Mouse (Mus musculus) mouse trophoblast stem cell (cell line): ENCODE results near the gene Gm42715.
"Not testable (repeated sequence)": the region's sequence is repeated elsewhere in the genome, so short reads cannot be mapped to it uniquely, and the experiment has no call there.

Source experiments
- in situ Hi-C, 2 experiments: fragments of 300-500 bp; cut with MseI, MboI; formaldehyde crosslinking; loops; 2 replicates in 1 of 2; 3 replicates in 1 of 2; pipeline ENCODE4 v1.15.1; 2025

Gm42715 gene

DNA sequence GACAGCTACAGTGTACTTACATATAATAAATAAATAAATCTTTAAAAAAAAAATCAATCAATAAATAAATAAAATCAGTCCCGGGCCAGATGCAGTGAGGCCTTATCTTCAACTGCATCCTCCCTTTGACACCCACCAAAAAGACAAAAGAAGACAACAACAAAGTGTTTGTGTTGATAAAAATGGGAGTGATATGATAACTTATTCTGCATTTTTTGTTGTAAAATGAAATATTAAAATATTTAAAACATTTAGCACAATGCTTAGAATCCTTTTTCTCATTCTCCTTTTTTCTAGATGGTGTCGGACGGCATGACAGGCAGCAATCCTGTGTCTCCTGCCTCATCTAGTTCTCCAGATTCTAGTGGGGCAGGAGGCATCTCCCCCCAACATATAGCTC is at the start of gene Gm42715:
Gene Gm42715 (plus strand): TSS at position 301 of the 400 bp plus-strand sequence.
- in situ Hi-C loops, result no loop called here

- in situ Hi-C loops, result no loop called here
Observed at GRCm38 (mm10) chr7:127470011-127470715, 49.2 kb upstream of the Gm42715 start.

DNA sequence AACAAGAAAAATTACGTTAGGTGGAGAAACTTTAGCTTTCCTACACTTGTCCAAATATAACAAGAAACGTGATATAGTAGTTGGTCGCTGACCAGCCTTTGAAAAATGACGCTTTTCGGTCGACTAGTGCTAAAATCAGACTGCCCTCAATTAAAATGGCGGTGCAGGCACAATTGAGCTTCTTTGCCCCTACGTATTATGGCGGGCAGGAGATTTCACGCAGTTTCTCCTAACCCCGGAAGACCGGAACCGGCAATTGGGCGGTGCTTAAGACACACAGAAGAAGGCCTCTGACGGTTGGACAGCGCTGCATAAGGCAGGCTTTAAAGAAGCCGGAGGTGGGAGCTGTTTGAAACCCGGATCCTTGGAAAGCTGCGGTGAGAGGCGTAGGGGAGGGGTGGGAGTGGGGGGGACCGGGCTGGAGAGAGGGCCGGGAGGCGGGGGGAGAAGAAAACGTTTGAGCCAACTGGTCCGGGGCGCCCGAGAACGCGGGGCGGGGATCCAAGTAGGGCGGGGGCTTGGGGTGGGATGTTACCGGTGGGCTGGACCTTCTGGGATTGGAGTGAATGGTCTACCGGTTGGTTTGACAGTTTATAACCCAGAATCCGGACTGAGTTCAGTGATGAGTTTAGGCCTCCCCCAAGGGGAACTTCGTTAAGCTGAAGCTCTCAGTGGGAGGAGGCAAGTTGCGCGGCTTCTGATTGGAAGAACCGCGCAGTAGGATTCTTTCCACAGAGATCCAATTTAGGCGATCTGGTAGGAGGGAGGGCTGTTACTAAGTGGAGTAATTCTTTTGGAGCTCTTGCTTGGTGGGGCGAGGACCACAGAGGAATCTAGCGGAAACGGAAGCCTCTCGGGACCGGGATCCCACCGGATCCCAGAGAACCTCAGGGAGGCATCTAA is 48.4 kb upstream of the Gm42715 start:
- in situ Hi-C loops, result no loop called here

DNA sequence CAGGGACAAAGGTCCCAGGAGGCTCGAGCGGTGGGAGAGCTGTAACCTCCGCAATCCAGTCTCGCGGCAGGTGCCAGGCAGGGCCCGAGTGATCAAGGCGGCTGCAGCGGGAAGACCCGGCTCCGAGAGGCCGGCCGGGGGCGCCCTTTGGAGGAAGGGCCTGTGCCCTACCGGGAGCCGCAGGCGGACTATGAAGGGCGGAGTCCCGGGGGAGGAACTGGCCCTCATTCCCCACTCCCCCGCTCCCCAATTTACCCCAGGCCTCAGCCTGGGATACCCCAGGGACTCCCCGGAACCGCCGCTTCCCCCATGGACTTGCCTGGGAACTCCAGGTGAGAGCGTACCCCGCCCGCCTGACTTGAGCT is 47.8 kb upstream of the Gm42715 start:
- in situ Hi-C loops, result no loop called here

- in situ Hi-C loops, result no loop called here
Observed at GRCm38 (mm10) chr7:127472060-127472459, 47.3 kb upstream of the Gm42715 start.

- in situ Hi-C loops, result no loop called here
Observed at GRCm38 (mm10) chr7:127473705-127474104, 45.7 kb upstream of the Gm42715 start.

- in situ Hi-C loops, result no loop called here
Observed at GRCm38 (mm10) chr7:127474378-127475070, 44.9 kb upstream of the Gm42715 start.

GRCm38 (mm10) chr7:127475186-127475740 is 44.1 kb upstream of the Gm42715 start:
- in situ Hi-C loops, result no loop called here

DNA sequence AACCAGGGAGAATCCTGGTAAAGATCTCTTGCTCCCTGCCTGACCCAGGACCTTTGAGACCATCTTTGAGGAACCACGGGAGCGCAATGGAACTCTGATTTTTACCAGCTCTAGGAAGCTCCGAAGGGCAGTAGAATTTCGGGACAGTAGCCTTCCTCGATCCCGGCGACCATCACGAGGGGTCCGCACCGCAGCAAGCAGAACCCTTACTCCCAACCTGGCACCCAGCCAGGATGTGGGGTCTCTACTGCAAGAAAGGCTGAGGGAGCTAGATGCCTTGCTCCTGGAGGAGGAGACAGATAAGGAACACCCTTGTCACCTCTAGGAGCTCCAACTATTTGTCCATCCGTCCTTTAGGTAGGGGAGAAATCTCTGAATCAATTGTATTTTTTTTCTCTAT is 43.0 kb upstream of the Gm42715 start:
- in situ Hi-C loops, result no loop called here

- in situ Hi-C loops, result no loop called here
Observed at GRCm38 (mm10) chr7:127476855-127477254, 42.5 kb upstream of the Gm42715 start.

GRCm38 (mm10) chr7:127477687-127478634 is 41.4 kb upstream of the Gm42715 start:
- in situ Hi-C loops, result no loop called here

GRCm38 (mm10) chr7:127478635-127479317 is 40.6 kb upstream of the Gm42715 start, which contains the start of gene Fbrs:
Gene Fbrs, plus strand, starts transcription at chr7:127479199.
- in situ Hi-C loops, result no loop called here

GRCm38 (mm10) chr7:127479318-127480225 is 39.8 kb upstream of the Gm42715 start:
- in situ Hi-C loops, result no loop called here

DNA sequence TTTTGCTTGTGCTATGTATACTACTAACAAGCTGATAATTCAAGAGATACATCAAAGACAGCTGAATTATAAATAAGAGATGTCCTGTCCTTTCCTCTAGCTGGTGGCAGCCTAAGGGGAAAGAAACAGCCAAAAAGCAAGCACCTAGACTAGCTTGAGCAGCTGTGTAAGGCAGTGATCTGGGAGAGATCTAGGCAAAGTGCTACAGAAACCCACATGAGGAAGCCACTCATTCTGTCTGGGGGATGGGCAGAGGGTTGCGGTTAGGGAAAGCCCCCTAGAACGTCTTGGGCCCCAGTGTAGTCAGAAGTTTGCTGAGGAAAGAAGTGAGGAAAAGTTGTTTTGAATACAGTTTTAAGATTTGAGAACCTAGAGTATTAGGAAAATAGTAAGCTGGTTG is 39.1 kb upstream of the Gm42715 start:
- in situ Hi-C loops, result no loop called here

DNA sequence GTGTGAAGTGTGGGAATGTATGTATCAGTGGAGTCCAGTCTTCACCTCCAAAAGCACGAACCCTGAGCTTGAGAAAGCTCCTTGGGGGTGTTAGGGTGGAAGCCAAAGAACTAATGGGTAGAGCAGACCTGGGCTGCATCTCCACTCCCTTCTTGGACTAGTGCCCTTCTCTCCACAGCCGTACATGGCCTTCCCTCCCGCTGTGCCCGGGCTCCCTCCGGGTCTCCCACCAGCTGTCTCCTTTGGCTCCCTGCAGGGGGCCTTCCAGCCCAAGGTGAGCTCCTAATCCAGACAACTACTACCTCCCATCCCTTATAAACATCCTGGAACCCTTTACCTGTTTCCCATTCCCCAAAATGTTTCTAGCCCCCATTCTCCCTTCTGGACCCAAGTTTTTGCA is 34.0 kb upstream of the Gm42715 start:
- in situ Hi-C loops, result no loop called here

- in situ Hi-C loops, result not testable (repeated sequence)
Observed at GRCm38 (mm10) chr7:127488364-127488763, 31.0 kb upstream of the Gm42715 start.

GRCm38 (mm10) chr7:127489982-127490381 is 29.4 kb upstream of the Gm42715 start:
- in situ Hi-C loops, result no loop called here

DNA sequence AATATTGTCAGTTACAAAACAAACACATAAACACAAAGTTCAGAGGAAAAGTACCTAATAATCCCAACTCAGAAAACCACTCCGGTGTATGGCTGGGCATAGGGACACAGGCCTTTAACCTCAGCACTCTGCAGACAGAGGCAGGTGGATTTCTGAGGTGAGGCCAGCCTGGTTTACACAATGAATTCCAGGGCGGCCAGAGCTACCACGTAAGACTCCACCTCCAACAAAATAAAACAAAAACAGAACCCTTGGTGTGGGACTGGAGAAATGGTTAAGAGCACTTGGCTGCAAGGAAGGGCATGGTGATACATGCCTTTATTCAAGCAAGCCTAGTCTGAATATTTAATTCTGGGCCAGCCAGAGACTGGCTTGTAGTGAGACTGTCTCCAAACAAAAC is 27.5 kb upstream of the Gm42715 start:
- in situ Hi-C loops, result no loop called here

DNA sequence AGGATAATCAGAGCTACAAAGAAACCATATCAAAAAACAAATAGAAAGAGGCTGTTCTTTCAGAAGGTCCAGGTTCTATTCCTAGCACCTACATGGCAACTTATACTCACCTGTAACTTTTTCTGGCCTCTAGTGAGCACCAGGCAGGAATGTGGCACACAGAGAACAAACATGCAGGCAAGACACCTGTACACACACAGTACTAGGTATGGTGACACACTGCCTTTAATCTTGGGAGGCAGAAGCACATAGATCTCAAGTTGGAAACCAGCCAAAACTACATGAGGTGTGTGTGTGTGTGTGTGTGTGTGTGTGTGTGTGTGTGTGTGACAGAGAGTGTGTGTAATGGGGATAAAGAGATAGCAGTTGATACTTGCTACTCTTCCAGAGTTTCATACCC is 24.7 kb upstream of the Gm42715 start:
- in situ Hi-C loops, result no loop called here
